In genomic region chr9:56505793-56506755, GRCm38 (mm10) we compare ENCODE assay signal across 8 mouse cellular contexts.
DNase-seq lines count a peak whose midpoint lies in the region; ATAC-seq and TF ChIP-seq lines count a peak whose summit lies in the region.

No protein-coding gene starts in this region.

- WGBS in heart, embryonic 11.5 days (ENCODE audit: insufficient replicate concordance): under 1% methylated on average over 31 of the region's 31 CpGs
- under 1% methylated on average over 31 of the region's 31 CpGs for WGBS in kidney, embryonic 16.5 days
- WGBS in liver, adult 2 months: 2% methylated on average over 31 of the region's 31 CpGs

- H3K9me3 ChIP-seq in erythroblast, embryonic 14.5 days (ENCODE audit: control insufficient read depth, low read length): no peaks in the 10 kb centered on the region
- H3K9me3 ChIP-seq in heart, embryonic 11.5 days (replicated peaks; ENCODE audit: control insufficient read depth, low read length): no peaks in the 10 kb centered on the region
- no peaks in the 10 kb centered on the region for H3K9me3 ChIP-seq in kidney, embryonic 16.5 days (ENCODE audit: low read length)

- no peaks in the 10 kb centered on the region for H3K79me3 ChIP-seq in C2C12 (ENCODE audit: low read depth)

- H3K4me3 ChIP-seq in C2C12 (ENCODE audit: insufficient read depth, poor library complexity, severe bottlenecking) (peak overlapping the region; percentile 37), myocyte (peak overlapping the region; percentile 34)
- H3K4me3 ChIP-seq in erythroblast, embryonic 14.5 days (replicated peaks): peak overlapping the region; percentile 53
- H3K4me3 ChIP-seq in heart, embryonic 11.5 days (ENCODE audit: low read depth, low read length): peak overlapping the region; percentile 34
- H3K4me3 ChIP-seq in kidney, embryonic 16.5 days (ENCODE audit: low read length): peak overlapping the region; percentile 42
- H3K4me3 ChIP-seq in liver, adult 2 months (ENCODE audit: insufficient read depth, low read depth, low read length): peak overlapping the region; percentile 62

- peak overlapping the region; percentile 66 for H3K4me2 ChIP-seq in heart, embryonic 11.5 days
- peak overlapping the region; percentile 67 for H3K4me2 ChIP-seq in kidney, embryonic 16.5 days (replicated peaks; ENCODE audit: low read depth, low read length)
- peak overlapping the region; percentile 86 for H3K4me2 ChIP-seq in myocyte (ENCODE audit: low read depth)

- peak; percentile 81 for TF ChIP-seq CTCF in C2C12 (IDR thresholded peaks at IDR 0.05; ENCODE audit: control insufficient read depth, insufficient read depth, insufficient read length)
- peak; percentile 98 for TF ChIP-seq CTCF in brain, embryonic 14.5 days (IDR thresholded peaks at IDR 0.05; ENCODE audit: borderline replicate concordance, extremely low read depth, insufficient read depth, insufficient read length)
- peak; percentile 97 for TF ChIP-seq CTCF in liver, adult 2 months (IDR thresholded peaks at IDR 0.05; ENCODE audit: low read depth, low read length)

- peak; percentile 97 for DNase-seq in brain, embryonic 14.5 days (ENCODE audit: low read depth)
- DNase-seq in liver, adult 2 months (ENCODE audit: extremely low read depth, low read depth, low spot score): peak; percentile 80
- peak; percentile 87 for DNase-seq in splenic B cell, adult 2 months (ENCODE audit: low read depth, low spot score)

- no peaks in the 10 kb centered on the region for H3K27me3 ChIP-seq in C2C12 (ENCODE audit: control insufficient read depth, insufficient read depth, insufficient read length)
- H3K27me3 ChIP-seq in erythroblast, embryonic 14.5 days (ENCODE audit: control insufficient read depth): peaks cover 14% of the 10 kb centered on the region
- H3K27me3 ChIP-seq in heart, embryonic 11.5 days (ENCODE audit: control insufficient read depth, insufficient read depth, low read length): no peaks in the 10 kb centered on the region
- no peaks in the 10 kb centered on the region for H3K27me3 ChIP-seq in kidney, embryonic 16.5 days (ENCODE audit: insufficient read depth, low read length)
- no peaks in the 10 kb centered on the region for H3K27me3 ChIP-seq in liver, adult 2 months (ENCODE audit: control insufficient read depth, insufficient read depth, low read length)
- H3K27me3 ChIP-seq in myocyte (ENCODE audit: control insufficient read depth, insufficient read depth, insufficient read length): no peaks in the 10 kb centered on the region
- no peaks in the 10 kb centered on the region; the same call in 1 of the 2 replicates for H3K27me3 ChIP-seq in splenic B cell, adult 2 months (ENCODE audit: control insufficient read depth, insufficient read depth, low read length, poor library complexity, severe bottlenecking)

- H3K4me1 ChIP-seq in erythroblast, embryonic 14.5 days (ENCODE audit: control insufficient read depth): peaks cover 12% of the 10 kb centered on the region
- peaks cover 52% of the 10 kb centered on the region for H3K4me1 ChIP-seq in heart, embryonic 11.5 days (ENCODE audit: control insufficient read depth, insufficient read depth, low read length)
- H3K4me1 ChIP-seq in kidney, embryonic 16.5 days (ENCODE audit: insufficient read depth, low read length): peaks cover 62% of the 10 kb centered on the region
- peaks cover 17% of the 10 kb centered on the region for H3K4me1 ChIP-seq in liver, adult 2 months (ENCODE audit: control insufficient read depth, insufficient read depth, low read length)

- H3K36me3 ChIP-seq in C2C12 (ENCODE audit: control insufficient read depth, insufficient read depth) (no peaks in the 10 kb centered on the region), myocyte (ENCODE audit: control insufficient read depth, insufficient read depth) (no peaks in the 10 kb centered on the region)
- H3K36me3 ChIP-seq in erythroblast, embryonic 14.5 days (ENCODE audit: control insufficient read depth): no peaks in the 10 kb centered on the region
- no peaks in the 10 kb centered on the region for H3K36me3 ChIP-seq in heart, embryonic 11.5 days (ENCODE audit: control insufficient read depth, insufficient read depth, low read length)
- no peaks in the 10 kb centered on the region for H3K36me3 ChIP-seq in kidney, embryonic 16.5 days (ENCODE audit: insufficient read depth, low read length)
- no peaks in the 10 kb centered on the region for H3K36me3 ChIP-seq in liver, adult 2 months (ENCODE audit: control insufficient read depth, insufficient read depth, low read length)
- H3K36me3 ChIP-seq in splenic B cell, adult 2 months (ENCODE audit: control insufficient read depth, insufficient read depth, low read length, poor library complexity, severe bottlenecking): no peaks in the 10 kb centered on the region

- peak overlapping the region; percentile 66 for H3K9ac ChIP-seq in heart, embryonic 11.5 days (ENCODE audit: low read depth, low read length)
- H3K9ac ChIP-seq in kidney, embryonic 16.5 days (replicated peaks; ENCODE audit: low read length): peak overlapping the region; percentile 72
- peak overlapping the region; percentile 57 for H3K9ac ChIP-seq in liver, adult 2 months (ENCODE audit: low read depth, low read length)

- H3K27ac ChIP-seq in heart, embryonic 11.5 days (ENCODE audit: low read depth, low read length): peak overlapping the region; percentile 95
- peak overlapping the region; percentile 98 for H3K27ac ChIP-seq in kidney, embryonic 16.5 days (ENCODE audit: low read length)
- peak overlapping the region; percentile 73 for H3K27ac ChIP-seq in liver, adult 2 months (replicated peaks; ENCODE audit: insufficient read depth, low read depth, low read length)

- peak; percentile 31; the same call in 1 of the 2 replicates for TF ChIP-seq POLR2A in brain, embryonic 14.5 days (IDR thresholded peaks at IDR 0.05; ENCODE audit: borderline replicate concordance, extremely low read depth, insufficient read depth, insufficient read length, poor library complexity, severe bottlenecking)
- no peak for TF ChIP-seq POLR2A in liver, adult 2 months (IDR thresholded peaks at IDR 0.05; ENCODE audit: extremely low read depth, insufficient read depth, low read length)
- peak; percentile 69 for TF ChIP-seq POLR2A in myocyte (IDR thresholded peaks at IDR 0.05; ENCODE audit: insufficient read length, low read depth)

- H3ac ChIP-seq in C2C12 (ENCODE audit: control insufficient read depth, insufficient read length, low read depth): peak overlapping the region; percentile 87
- peak overlapping the region; percentile 16 for H3ac ChIP-seq in myocyte (ENCODE audit: control insufficient read depth, insufficient read length)

- ATAC-seq in heart, embryonic 11.5 days (replicated peaks; ENCODE audit: insufficient number of reproducible peaks, low FRiP score, low TSS enrichment): peak; percentile 61
- ATAC-seq in kidney, embryonic 16.5 days (ENCODE audit: low FRiP score, low TSS enrichment): peak; percentile 75

- H3K79me2 ChIP-seq in C2C12 (ENCODE audit: control insufficient read depth, insufficient read depth): no peaks in the 10 kb centered on the region
- no peaks in the 10 kb centered on the region for H3K79me2 ChIP-seq in liver, adult 2 months (ENCODE audit: control insufficient read depth, insufficient read depth, low read length)
- no peaks in the 10 kb centered on the region for H3K79me2 ChIP-seq in myocyte (ENCODE audit: control insufficient read depth, insufficient read depth)

TF ChIP-seq in C2C12, 6 proteins besides CTCF, POLR2A, EP300 and RAD21:
- TF ChIP-seq MAX (IDR thresholded peaks at IDR 0.05) (no peak), CEBPB (IDR thresholded peaks at IDR 0.05; ENCODE audit: low read depth) (peak; percentile 94)

TF ChIP-seq in myocyte, 11 proteins besides CTCF, POLR2A, EP300 and RAD21:
- TF ChIP-seq REST (IDR thresholded peaks at IDR 0.05; ENCODE audit: insufficient read depth, insufficient read length): no peak
- TF ChIP-seq POLR2AphosphoS2 (IDR thresholded peaks at IDR 0.05; ENCODE audit: insufficient read length, low read depth): peak; percentile 32
- no peak for TF ChIP-seq E2F4 (IDR thresholded peaks at IDR 0.05; ENCODE audit: insufficient read depth)
- TF ChIP-seq TCF12 (IDR thresholded peaks at IDR 0.05; ENCODE audit: insufficient read depth, poor library complexity, severe bottlenecking): no peak
- peak; percentile 88 for TF ChIP-seq CEBPB (IDR thresholded peaks at IDR 0.05; ENCODE audit: insufficient read depth, poor library complexity, severe bottlenecking)
- no peak for TF ChIP-seq USF1 (IDR thresholded peaks at IDR 0.05; ENCODE audit: low read depth)
- peak; percentile 36 for TF ChIP-seq SRF (IDR thresholded peaks at IDR 0.05; ENCODE audit: control insufficient read depth, insufficient read length, low read depth)
- peak in 1 of 3 experiments; percentile 15 for TF ChIP-seq MYOD1 (IDR thresholded peaks at IDR 0.05; ENCODE audit: control insufficient read depth in 1 of 3, insufficient read length in 2 of 3, low read depth in 2 of 3)
- TF ChIP-seq TCF3 (IDR thresholded peaks at IDR 0.05; ENCODE audit: insufficient read length, low read depth): no peak
- peak in 1 of 3 experiments; percentile 14 for TF ChIP-seq MYOG (IDR thresholded peaks at IDR 0.05; ENCODE audit: control insufficient read depth in 1 of 3, insufficient read depth in 1 of 3, insufficient read length in 2 of 3, low read depth in 2 of 3)
- TF ChIP-seq MAX (IDR thresholded peaks at IDR 0.05; ENCODE audit: low read depth): no peak

Comparison
In these comparisons a context has a peak if more than half of its experiments do, and no peak if none do; other contexts are left out.
1. Peak in every context shown above with its lines: DNase-seq, ATAC-seq, H3K4me3 ChIP-seq and H3K27ac ChIP-seq.